Mouse (Mus musculus) embryonic fibroblast, embryonic 13.5 days (primary cell): ENCODE results near the gene Sp6.
A peak's percentile ranks its signal among the peaks of the same experiment; 100 is the strongest.

ENCODE experiments used
- CTCF ChIP-seq: IDR thresholded peaks from 2 replicates; pipeline ENCODE4 v1.5.1; 2011; ENCODE audit warnings: mild to moderate bottlenecking, control low read depth, low read length, moderate library complexity, borderline replicate concordance; ENCODE audit not compliant: insufficient read depth
- POLR2A ChIP-seq: IDR thresholded peaks from 2 replicates; pipeline ENCODE4 v1.6.1; 2011; ENCODE audit warnings: low read depth, mild to moderate bottlenecking, control low read depth, low read length, moderate library complexity

- TF ChIP-seq POLR2A (peak; percentile 93), CTCF (no peak)
Observed at GRCm38 (mm10) chr11:96977606-96978400, 35.4 kb upstream of the Sp6 start.
